Mouse (Mus musculus): ENCODE measurements around the gene Rab3gap1.
A peak's percentile ranks its signal among the peaks of the same experiment; 100 is the strongest.

Gene Rab3gap1

DNA sequence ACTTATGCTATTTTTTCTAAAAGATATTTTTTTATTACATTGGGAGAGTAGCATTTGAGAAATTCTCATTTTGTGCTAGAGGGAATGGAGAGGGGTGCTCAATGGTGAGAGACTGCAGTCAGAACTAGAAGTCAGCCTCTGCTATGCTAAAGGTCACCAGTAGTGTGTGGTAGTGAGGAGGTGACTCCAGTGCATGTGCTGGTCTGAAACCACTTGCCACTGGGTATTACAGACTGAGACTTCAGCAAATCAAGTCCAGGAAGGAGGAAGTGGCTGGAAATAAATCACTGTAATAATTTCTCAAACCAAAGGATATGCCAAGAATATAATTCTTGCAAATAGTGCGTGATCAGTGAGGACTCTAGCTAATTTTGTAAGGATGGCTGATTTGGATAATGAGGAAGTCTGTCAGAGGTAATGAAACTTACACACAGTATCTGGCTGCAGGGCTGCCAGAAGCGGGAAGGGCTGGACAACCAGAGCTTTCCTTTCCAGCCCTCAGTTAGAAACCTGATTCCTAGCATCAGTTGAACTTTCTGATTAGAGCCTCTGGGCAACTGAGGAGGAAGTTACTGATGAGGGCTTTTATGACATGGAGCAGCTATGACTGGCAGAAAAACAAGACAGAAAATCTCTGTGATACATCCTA is 112.5 kb downstream of the Rab3gap1 start:
- peak in 1 of 2 experiments; percentile 7 for DNase-seq (ENCODE audit: low read depth in 1 of 2, low spot score in 2 of 2)

DNA sequence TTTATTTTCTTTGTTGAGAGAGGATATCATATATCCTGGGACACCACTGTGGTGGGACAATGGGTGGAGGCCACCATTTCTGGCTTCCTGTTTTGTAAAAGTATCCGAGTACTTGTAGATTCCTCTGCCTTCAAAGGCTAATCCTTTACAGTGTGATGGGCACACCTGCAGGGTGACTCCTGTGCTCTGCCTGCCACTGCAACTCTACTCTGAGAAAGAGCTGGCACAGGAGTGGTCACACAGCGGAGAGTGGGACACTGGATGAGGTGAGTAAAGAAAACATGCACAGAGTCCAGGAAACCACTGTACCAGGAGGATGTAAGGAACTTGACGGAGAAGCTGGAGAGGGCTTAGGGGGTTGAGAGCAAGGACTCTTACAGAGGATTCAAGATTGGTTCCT is 113.7 kb downstream of the Rab3gap1 start:
- DNase-seq (ENCODE audit: low read depth in 1 of 2, low spot score in 2 of 2), result no peak

DNA sequence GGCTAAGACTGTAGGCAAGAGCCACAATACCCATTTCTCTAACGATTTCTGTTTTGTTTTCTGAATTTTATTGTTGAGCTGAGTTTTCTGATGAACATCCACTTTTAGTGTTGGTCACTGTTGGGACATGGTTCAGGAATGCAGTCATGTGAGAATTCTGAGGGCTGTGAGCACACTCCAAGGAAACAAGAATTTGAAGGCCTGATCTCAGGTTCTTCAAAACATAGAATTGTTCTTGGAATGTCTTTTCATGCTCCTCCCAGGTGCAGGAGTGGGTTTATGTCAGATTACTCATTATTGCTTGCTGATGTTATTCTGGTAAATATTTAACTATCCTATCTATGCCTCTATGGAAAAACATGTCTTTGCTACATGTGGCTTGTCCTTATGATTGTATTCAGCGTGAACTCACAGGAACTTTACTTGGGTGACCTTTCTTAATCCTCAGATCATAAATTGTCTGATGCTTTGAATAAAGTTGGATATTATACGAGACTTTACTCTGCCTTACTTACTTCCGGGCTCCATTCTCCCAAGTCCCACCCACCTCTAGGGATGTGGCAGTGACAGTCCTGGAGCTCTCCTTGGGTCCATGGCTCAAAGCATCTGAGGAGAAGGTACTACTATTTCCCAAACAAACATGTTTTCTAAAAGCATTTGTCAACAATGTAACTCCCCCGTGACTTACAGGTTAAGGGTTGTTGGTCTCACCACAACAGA is 114.9 kb downstream of the Rab3gap1 start:
- no peak for DNase-seq (ENCODE audit: low read depth in 1 of 2, low spot score in 2 of 2)

DNA sequence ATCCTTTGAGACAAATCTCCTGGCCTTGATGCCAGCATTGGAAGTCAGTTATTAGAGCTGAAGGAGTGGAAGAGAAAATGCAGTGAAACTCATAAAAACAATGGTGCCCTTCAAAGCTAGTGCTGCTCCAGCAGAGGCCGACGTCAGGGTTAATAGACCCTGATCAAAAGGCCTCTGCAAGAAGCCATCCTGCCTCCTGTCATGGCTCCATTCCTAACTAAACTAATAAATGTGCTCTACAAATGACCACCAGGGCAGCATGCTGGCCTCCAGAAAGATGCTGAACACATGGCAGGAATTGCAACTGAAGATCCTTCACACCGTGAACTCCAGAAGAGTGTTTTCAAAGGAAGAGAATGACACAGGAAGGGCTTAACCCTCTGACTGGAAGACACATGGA is 116.8 kb downstream of the Rab3gap1 start:
- DNase-seq (ENCODE audit: low read depth in 1 of 2, low spot score in 2 of 2), result no peak

DNA sequence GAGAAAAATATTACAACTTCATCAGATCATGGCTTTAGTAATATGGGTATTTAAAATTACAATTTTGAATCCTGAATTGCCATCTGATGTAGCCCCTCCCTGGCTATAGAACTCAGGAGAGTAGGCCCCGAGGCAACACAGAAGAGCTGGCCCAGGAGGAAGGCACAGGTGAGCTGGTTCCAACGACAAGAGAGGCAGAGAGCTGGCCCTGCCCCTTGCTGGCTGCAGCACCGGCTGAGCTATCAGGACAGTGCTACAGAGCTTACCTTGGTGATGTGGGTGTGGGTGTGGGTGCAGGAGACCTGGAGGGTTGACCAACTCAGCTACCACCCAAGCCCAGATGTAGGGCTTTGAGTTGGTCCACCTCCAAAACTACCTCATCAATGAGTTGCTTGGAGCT is 119.7 kb downstream of the Rab3gap1 start:
- DNase-seq (ENCODE audit: low read depth in 1 of 2, low spot score in 2 of 2), result no peak

DNA sequence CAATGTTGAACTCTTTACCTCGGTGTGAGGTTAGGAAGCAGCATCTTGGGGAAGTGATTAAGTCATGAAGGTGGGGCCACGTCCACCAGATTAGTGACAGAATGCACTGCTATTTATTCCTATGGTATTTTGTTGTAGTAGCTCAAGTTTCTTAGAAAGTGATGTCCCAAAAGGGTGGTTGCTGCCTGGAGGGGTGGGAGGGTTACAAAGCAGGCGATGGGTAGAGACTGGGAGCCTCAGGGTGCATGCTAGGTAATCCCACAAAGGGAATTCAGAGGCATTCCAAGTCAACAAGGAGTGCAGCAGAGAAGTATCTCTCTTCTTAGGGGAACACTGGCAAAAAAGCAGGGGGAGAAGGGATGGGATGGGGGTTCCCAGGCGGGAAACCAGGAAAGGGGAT is 120.8 kb downstream of the Rab3gap1 start:
- no peak for DNase-seq (ENCODE audit: low read depth in 1 of 2, low spot score in 2 of 2)

DNA sequence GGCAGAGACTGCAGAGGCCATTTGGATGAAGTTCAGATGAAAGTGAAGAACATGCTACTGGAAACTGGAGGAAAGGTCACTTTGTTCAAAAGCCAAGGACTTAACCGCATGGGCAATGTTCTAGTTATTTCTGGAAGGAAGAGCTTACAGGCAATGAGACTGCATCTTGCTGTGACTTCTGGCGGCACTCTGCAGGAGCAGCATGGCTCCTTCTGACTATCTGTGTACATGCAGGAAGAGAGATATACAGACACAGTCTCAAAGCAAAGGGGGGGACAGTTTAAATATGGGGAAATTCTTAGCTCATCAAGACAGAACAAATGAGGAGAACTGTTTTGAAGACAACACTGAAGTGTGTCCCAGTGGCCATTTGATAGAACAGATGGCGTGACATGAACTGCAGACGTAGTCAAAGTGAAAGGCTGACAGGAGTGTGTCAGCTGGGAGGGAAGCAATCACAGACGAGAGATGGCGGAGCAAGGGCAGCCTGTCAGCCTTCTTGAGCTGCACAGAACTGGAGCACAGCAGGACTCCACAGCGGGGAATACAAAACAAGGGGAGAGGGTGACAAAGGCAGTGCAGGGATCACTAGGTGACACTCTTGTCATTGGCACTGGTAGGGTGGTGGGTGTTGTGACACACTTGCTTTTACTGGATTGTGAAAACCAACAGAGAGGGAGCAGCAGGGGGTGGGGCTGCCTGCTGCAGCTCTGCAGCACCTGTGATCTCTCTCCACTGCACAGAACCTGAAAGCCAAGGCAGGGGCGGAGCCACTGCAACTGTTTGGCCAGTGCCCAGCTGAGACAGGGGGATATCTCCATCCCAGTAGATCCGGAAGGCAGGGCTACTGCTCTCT is 121.5 kb downstream of the Rab3gap1 start:
- DNase-seq (ENCODE audit: low read depth in 1 of 2, low spot score in 2 of 2), result no peak

Data from monocyte, adult 2 months (primary cell).